Mouse (Mus musculus): ENCODE measurements at regions not wholly inside any gene's neighbourhood (a gene's known extent, or its start where the extent isn't known, plus 50 kb on each side); places are given as distances from the start of the nearest gene placed in this dataset.

- H3K79me2 ChIP-seq (ENCODE audit: control insufficient read depth, insufficient read depth, low read length, poor library complexity) = no peaks in the 10 kb centered on the region
- no peak for TF ChIP-seq CHD1 (IDR thresholded peaks at IDR 0.05; ENCODE audit: low read depth, low read length)
- no peak for TF ChIP-seq USF1 (IDR thresholded peaks at IDR 0.05; ENCODE audit: low read depth, low read length)
- TF ChIP-seq BHLHE40 (IDR thresholded peaks at IDR 0.05; ENCODE audit: borderline replicate concordance, low read depth, low read length) = no peak
- TF ChIP-seq MEF2A (IDR thresholded peaks at IDR 0.05; ENCODE audit: extremely low read depth, insufficient replicate concordance, low read depth, low read length, poor library complexity, severe bottlenecking) = no peak
- TF ChIP-seq CTCF (IDR thresholded peaks at IDR 0.05 in 2 of 3, conservative IDR thresholded peaks at IDR 0.05 in 1 of 3; ENCODE audit: control insufficient read depth in 1 of 3, insufficient read depth in 1 of 3, low read depth in 2 of 3, low read length in 3 of 3, poor library complexity in 1 of 3, severe bottlenecking in 1 of 3) = no peak
- TF ChIP-seq POLR2AphosphoS5 (IDR thresholded peaks at IDR 0.05; ENCODE audit: borderline replicate concordance, low read depth, low read length) = no peak
- no peak for TF ChIP-seq POLR2A (IDR thresholded peaks at IDR 0.05; ENCODE audit: control insufficient read depth in 1 of 2, insufficient read depth in 1 of 2, low read depth in 1 of 2, low read length in 2 of 2, poor library complexity in 1 of 2)
- TF ChIP-seq GABPA (IDR thresholded peaks at IDR 0.05; ENCODE audit: low read depth, low read length) = no peak
- no peak for TF ChIP-seq TCF12 (IDR thresholded peaks at IDR 0.05; ENCODE audit: low read depth, low read length)
- TF ChIP-seq EP300 (IDR thresholded peaks at IDR 0.05; ENCODE audit: low read depth in 1 of 2, low read length in 2 of 2) = no peak
- no peak for TF ChIP-seq ZC3H11A (IDR thresholded peaks at IDR 0.05; ENCODE audit: low read depth, low read length)
- no peak for TF ChIP-seq ZNF384 (IDR thresholded peaks at IDR 0.05; ENCODE audit: low read depth, low read length)
- TF ChIP-seq MAZ (IDR thresholded peaks at IDR 0.05; ENCODE audit: low read depth, low read length) = no peak
- no peak for TF ChIP-seq MXI1 (IDR thresholded peaks at IDR 0.05; ENCODE audit: low read depth, low read length)
- TF ChIP-seq MYC (IDR thresholded peaks at IDR 0.05; ENCODE audit: low read depth, low read length) = no peak
- H3K4me1 ChIP-seq (ENCODE audit: control insufficient read depth in 1 of 2, insufficient read depth in 2 of 2, low read length in 2 of 2) = no peaks in the 10 kb centered on the region
- no peak overlapping the region for H3K27ac ChIP-seq (ENCODE audit: control insufficient read depth, low read depth, low read length)
- DNase-seq (ENCODE audit: low read depth, low spot score) = no peak
- H3K36me3 ChIP-seq (ENCODE audit: control insufficient read depth in 1 of 2, insufficient read depth in 2 of 2, low read length in 2 of 2) = no peaks in the 10 kb centered on the region
- no peaks in the 10 kb centered on the region for H3K9me3 ChIP-seq (replicated peaks; ENCODE audit: insufficient read depth, low read length)
- H3K4me3 ChIP-seq (ENCODE audit: control insufficient read depth in 1 of 2, insufficient read depth in 1 of 2, low read depth in 2 of 2, low read length in 2 of 2) = no peak overlapping the region
- H3K9ac ChIP-seq (ENCODE audit: control insufficient read depth, low read depth, low read length, poor library complexity, severe bottlenecking) = no peak overlapping the region
- no peaks in the 10 kb centered on the region for H3K27me3 ChIP-seq (ENCODE audit: control insufficient read depth in 1 of 2, insufficient read depth in 2 of 2, low read length in 2 of 2)
Measured at GRCm38 (mm10) chr5:125915857-125916256, 384.3 kb downstream of the Tmem132b start.

- H3K9ac ChIP-seq (ENCODE audit: control insufficient read depth, low read depth, low read length, poor library complexity, severe bottlenecking) = no peak overlapping the region
- H3K27ac ChIP-seq (ENCODE audit: control insufficient read depth, low read depth, low read length) = no peak overlapping the region
- H3K79me2 ChIP-seq (ENCODE audit: control insufficient read depth, insufficient read depth, low read length, poor library complexity) = no peaks in the 10 kb centered on the region
- TF ChIP-seq NRF1 (IDR thresholded peaks at IDR 0.05; ENCODE audit: insufficient read depth, low read depth, low read length, poor library complexity, severe bottlenecking) (no peak), MAX (IDR thresholded peaks at IDR 0.05; ENCODE audit: low read length) (no peak), TCF12 (IDR thresholded peaks at IDR 0.05; ENCODE audit: low read depth, low read length) (no peak), POLR2AphosphoS2 (IDR thresholded peaks at IDR 0.05; ENCODE audit: low read length) (no peak), SMC3 (IDR thresholded peaks at IDR 0.05; ENCODE audit: low read depth, low read length) (no peak), POLR2AphosphoS5 (IDR thresholded peaks at IDR 0.05; ENCODE audit: borderline replicate concordance, low read depth, low read length) (no peak), ZNF384 (IDR thresholded peaks at IDR 0.05; ENCODE audit: low read depth, low read length) (no peak), CHD1 (IDR thresholded peaks at IDR 0.05; ENCODE audit: low read depth, low read length) (no peak), MYC (IDR thresholded peaks at IDR 0.05; ENCODE audit: low read depth, low read length) (no peak), KAT2A (conservative IDR thresholded peaks at IDR 0.05; ENCODE audit: low read depth, low read length) (no peak), TBP (IDR thresholded peaks at IDR 0.05; ENCODE audit: low read depth, low read length) (no peak), GABPA (IDR thresholded peaks at IDR 0.05; ENCODE audit: low read depth, low read length) (no peak), JUND (IDR thresholded peaks at IDR 0.05; ENCODE audit: low read depth, low read length) (no peak), HCFC1 (IDR thresholded peaks at IDR 0.05; ENCODE audit: low read depth, low read length) (no peak), MEF2A (IDR thresholded peaks at IDR 0.05; ENCODE audit: extremely low read depth, insufficient replicate concordance, low read depth, low read length, poor library complexity, severe bottlenecking) (no peak)
- H3K9me3 ChIP-seq (replicated peaks; ENCODE audit: insufficient read depth, low read length) = no peaks in the 10 kb centered on the region
- H3K4me1 ChIP-seq (ENCODE audit: control insufficient read depth in 1 of 2, insufficient read depth in 2 of 2, low read length in 2 of 2) = no peaks in the 10 kb centered on the region
- no peaks in the 10 kb centered on the region for H3K27me3 ChIP-seq (ENCODE audit: control insufficient read depth in 1 of 2, insufficient read depth in 2 of 2, low read length in 2 of 2)
- no peak for DNase-seq (ENCODE audit: low read depth, low spot score)
- H3K4me3 ChIP-seq (ENCODE audit: control insufficient read depth in 1 of 2, insufficient read depth in 1 of 2, low read depth in 2 of 2, low read length in 2 of 2) = no peak overlapping the region
- no peaks in the 10 kb centered on the region for H3K36me3 ChIP-seq (ENCODE audit: control insufficient read depth in 1 of 2, insufficient read depth in 2 of 2, low read length in 2 of 2)
Measured at GRCm38 (mm10) chr5:125920965-125921364, 389.4 kb downstream of the Tmem132b start.
